Mouse (Mus musculus): ENCODE results near the gene Gm5798. TPM values are rescaled to one million over a fixed set of nuclear protein-coding genes. Genes with fewer than 3 reads are reported as not detected.
"Not testable (repeated sequence)": the region's sequence is repeated elsewhere in the genome, so short reads cannot be mapped to it uniquely, and the experiment has no call there.

The Gm5798 gene
- not detected in 2 replicates for polyA plus RNA-seq (2012; ENCODE audit: insufficient read depth, low replicate concordance)

- not testable (repeated sequence) for H3K9me3 ChIP-seq; H3K4me3 ChIP-seq (replicated peaks); H3K4me1 ChIP-seq; H3K36me3 ChIP-seq (replicated peaks; ENCODE audit: low read length); H3K27me3 ChIP-seq (replicated peaks)
Observed at GRCm38 (mm10) chr14:41348309-41348708, at the start of gene Gm5798. Gm5798 (plus strand) TSS chr14:41348609.

DNA sequence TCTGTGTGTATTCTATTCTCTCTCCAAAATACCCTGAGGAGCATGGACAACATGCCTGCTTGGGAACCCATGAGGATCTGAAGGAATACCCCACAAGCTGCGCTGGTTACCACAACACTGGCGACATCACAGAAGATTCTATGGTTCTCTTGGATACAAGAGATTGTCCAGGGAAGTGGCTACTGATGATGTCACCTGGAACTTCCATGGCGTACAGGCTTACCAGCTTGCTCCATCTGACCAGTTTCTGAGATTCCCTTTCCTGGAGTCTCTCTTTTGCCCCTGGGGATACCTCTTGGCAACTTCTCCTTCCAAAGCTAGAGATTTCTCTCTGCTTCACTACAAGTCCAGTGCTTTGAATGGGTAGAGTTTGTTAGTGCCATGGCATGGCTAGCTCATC, 37.9 kb downstream of the Gm5798 start, which contains the start of gene Gm7945:
Gene Gm7945 (minus strand): TSS at position 101 of the 400 bp plus-strand sequence.
- H3K27me3 ChIP-seq (replicated peaks); H3K4me1 ChIP-seq; H3K9me3 ChIP-seq; H3K36me3 ChIP-seq (replicated peaks; ENCODE audit: low read length); H3K4me3 ChIP-seq (replicated peaks): not testable (repeated sequence)

Other genes starting within 250 kb of the Gm5798 start
- not detected in 2 replicates for gene Mat1a, start 243.6 kb upstream of the Gm5798 start, polyA plus RNA-seq (2012; ENCODE audit: insufficient read depth, low replicate concordance)
- not detected in 2 replicates for gene Sftpa1, start 216.8 kb upstream of the Gm5798 start, polyA plus RNA-seq (2012; ENCODE audit: insufficient read depth, low replicate concordance)
- not detected in 2 replicates for gene Mbl1, start 197.2 kb upstream of the Gm5798 start, polyA plus RNA-seq (2012; ENCODE audit: insufficient read depth, low replicate concordance)
- not detected in 2 replicates for gene Sftpd, start 163.5 kb upstream of the Gm5798 start, polyA plus RNA-seq (2012; ENCODE audit: insufficient read depth, low replicate concordance)
- gene Gm2832, start 69.8 kb upstream of the Gm5798 start, polyA plus RNA-seq (2012; ENCODE audit: insufficient read depth, low replicate concordance) = not detected in 2 replicates
- not detected in 2 replicates for gene Gm7945, start 37.8 kb downstream of the Gm5798 start, polyA plus RNA-seq (2012; ENCODE audit: insufficient read depth, low replicate concordance)
- not detected in 2 replicates for gene Gm6482, start 59.7 kb downstream of the Gm5798 start, polyA plus RNA-seq (2012; ENCODE audit: insufficient read depth, low replicate concordance)
- not detected in 2 replicates for gene Gm7954, start 104.9 kb downstream of the Gm5798 start, polyA plus RNA-seq (2012; ENCODE audit: insufficient read depth, low replicate concordance)
- gene Gm3486, start 140.9 kb downstream of the Gm5798 start, polyA plus RNA-seq (2012; ENCODE audit: insufficient read depth, low replicate concordance) = not detected in 2 replicates
- not detected in 2 replicates for gene Gm7970, start 207.0 kb downstream of the Gm5798 start, polyA plus RNA-seq (2012; ENCODE audit: insufficient read depth, low replicate concordance)
- not detected in 2 replicates for gene 1700049E17Rik2, start 224.6 kb downstream of the Gm5798 start, polyA plus RNA-seq (2012; ENCODE audit: insufficient read depth, low replicate concordance)

All from megakaryocyte, embryonic 14.5 days (primary cell).